Mouse (Mus musculus) thymus, postnatal 4 days (tissue): Measurements from ENCODE around the gene Hdac7.

Source experiments
- DNase-seq: peaks from one replicate; pipeline ENCODE4 v3.0.0; 2021

The Hdac7 gene

DNA sequence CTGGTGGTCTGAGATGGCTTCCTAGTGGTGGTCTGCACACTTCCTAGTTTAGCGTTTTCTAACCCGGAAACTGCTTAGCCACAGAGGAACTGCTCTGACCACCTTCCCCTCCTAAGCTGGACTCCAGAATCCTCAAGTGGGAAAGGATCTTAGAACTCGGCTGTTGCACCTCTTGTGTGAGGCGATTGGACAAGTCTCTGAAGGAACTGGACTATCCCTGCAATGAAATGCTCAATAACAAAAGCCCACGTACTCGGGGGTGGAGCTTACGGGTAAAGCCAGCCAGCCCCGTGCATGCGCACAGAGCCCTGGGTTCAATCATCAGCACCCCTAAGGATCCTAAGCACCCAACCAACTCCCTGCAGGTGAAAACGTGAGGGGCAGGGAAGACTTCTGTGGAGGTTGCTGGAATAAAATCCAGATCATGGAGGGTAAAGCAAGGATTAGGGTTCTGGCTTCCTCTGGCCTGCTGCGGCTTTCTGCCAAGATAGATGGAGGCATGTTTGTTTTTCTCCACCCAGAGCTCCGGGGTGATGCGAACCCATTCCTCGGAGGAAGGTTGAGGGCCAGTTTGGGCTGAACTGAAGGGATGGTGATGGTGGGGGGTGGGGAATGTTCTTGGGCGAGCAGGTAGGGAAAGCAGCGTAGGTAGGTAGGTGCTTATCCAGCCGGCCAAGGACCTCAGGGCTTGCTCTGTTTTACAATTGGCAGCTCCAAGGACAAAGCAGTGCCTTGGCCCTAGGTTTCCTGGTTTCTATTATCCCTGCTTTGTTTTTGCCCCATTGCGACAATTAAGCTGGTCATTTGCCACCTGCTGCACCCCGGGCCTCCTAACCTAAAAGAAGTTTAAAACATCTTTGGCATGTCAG lies 56.3 kb downstream of the Hdac7 start:
- no peak for DNase-seq

DNA sequence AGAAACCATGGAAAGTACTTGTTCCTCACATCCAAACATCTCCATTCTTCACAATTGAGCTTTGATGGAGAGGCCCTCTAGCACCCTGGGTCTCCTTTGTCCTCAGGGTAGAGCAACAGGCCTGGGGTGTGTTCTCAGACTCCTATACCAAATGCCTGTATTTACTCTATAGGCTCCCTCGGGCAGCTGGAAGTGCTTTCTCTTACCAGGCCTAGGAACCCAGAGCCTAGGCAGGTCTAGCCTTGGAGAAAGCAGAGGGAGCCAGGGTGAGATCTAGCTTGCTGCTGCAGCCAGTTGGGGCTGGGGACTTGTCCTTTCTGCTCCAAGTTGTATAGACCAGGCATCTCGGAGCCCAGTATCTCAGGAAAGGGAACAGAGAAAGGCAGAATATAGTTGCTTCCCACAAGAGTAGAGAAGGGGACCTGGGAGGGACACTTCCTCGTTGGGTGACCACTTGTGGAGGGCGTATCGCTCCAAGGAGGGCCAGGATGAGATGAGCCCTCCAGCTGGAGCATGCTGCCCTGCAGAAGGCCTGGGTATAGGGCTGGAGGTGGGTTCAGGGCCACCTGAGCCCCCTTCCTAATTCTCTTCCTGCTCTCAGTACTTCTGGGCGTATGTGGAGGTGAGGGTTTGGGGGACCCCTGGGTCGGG lies 57.0 kb downstream of the Hdac7 start:
- DNase-seq, result peak; percentile 30

DNA sequence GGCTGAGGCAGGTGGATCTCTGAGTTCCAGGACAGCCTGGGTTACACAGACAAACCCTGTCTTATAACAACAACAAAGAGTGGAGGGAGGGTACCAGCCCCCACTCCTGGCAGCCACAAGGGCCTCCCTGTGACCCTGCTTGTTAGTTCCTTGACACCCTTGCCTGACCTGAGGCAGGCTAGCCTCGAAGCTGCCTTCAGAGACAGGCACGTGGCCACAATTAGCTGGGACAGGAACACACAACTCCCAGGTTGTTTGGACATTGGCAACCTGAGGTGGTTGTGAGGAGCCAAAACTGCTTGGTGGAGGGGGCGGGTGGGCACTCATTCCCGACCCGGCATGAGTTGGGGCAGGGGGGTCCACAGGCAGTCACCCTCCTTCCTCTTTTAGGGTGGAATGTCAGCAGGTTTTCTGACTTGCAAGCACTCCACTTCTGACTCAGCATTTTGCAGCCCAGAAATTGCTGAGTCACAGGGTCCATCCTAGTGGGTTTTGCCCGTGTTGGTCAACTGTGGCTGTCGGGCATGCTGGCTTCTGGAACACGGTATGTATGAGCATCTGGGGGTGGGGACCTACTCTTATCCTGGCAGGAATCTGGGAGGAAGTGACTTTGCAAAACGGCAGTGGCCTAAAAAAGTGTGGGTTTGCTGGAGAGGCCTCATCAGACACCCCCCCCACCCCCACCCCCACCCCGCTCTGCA lies 57.7 kb downstream of the Hdac7 start:
- peak; percentile 48 for DNase-seq

DNA sequence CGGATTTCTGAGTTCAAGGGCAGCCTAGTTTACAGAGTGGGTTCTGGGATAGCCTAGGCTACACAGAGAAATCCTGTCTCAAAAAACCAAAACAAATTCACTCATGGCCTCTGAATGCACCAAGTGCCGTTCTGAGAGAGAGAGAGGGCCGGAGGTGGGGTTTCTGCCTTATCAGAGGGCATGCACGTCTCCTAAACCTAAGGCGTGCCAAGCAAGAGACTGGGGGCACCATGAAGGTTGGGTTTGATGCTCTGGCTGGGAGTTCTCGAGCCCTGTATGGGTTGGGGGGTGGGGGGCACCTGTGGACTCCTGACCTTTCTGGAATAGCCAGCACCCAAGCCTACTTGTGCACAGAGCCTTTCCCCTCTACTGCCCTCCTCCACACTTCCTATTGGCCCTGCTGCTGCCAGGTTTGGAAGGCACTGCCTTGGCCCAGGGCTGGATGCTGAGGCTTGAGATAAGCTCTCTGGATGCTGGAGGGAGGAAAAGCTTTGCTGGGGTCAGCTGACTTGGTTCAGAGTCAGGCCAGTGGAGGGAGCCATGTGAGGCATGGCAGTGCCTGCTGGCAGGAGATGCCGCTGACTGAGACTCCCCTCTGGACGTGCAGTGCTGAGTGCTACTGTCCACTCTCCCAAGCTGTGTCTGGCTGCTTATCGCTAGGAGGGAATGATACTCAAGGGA lies 58.4 kb downstream of the Hdac7 start:
- peak; percentile 36 for DNase-seq

DNA sequence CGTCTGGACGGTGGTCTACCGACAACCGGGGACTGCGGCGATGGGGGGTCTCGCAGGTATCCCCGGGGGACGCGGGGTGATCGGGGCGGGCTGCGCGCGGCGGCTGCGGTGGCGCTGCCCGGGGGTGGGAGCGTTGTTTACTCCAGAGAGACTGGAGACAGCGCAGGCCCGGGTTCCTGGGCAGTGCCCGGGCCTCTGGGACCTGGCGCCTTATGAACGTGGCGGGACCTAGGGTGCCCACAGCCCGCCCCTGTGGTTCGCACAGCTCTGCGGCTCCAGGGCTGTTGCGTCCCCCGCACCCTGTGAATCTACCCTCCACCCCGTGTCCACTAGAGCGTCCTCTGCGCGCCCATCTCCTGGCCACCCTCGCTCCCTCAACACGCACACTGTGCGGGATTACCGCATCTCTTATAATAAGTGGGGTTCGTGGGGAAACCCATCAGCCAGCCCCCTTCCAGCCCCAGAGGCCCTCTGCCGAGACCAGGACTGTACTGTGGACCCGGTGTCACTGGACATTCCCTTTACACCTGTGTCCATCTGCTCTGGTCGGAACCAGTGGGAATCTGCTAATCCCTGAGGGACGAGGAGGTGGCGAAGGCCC lies 59.6 kb downstream of the Hdac7 start:
- no peak for DNase-seq

DNA sequence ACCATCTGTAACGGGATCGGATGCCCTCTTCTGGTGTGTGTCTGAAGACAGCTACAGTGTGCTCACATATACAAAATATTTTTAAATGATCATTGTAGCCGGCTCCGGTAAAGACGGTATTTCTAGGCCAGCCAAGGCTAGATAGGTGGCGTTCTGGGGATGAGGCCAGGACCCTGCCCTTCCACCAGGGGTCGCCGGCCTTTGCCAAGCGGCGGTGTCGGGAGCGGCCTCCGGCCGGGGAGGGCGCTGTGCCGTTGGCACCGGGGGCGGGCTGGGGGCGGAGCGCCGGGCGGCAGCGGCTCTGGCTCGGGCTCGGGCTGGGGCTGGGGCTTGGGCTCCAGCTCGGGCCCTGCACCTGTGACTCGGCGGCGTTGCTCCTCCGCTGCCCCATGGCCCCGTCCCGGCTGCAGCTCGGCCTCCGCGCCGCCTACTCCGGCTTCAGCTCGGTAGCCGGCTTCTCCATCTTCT lies 60.2 kb downstream of the Hdac7 start:
- peak; percentile 99 for DNase-seq

DNA sequence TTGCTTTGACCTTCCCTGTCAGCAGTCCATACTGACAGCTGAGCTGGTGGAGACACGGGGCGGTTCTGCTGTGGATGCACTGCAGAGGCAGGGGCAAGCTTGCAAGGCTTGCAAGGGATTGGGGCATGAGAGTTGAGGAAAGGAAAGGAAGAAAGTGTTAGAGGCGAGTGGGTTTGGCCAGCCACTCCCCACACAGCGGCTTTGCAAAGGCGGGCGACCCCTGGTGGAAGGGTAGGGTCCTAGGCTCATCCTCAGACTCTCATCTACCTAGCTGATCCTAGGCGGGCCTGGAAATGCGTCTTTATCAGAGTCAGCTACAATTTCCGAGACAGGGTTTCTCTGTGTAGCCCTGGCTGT lies 61.6 kb downstream of the Hdac7 start:
- peak; percentile 98 for DNase-seq

DNA sequence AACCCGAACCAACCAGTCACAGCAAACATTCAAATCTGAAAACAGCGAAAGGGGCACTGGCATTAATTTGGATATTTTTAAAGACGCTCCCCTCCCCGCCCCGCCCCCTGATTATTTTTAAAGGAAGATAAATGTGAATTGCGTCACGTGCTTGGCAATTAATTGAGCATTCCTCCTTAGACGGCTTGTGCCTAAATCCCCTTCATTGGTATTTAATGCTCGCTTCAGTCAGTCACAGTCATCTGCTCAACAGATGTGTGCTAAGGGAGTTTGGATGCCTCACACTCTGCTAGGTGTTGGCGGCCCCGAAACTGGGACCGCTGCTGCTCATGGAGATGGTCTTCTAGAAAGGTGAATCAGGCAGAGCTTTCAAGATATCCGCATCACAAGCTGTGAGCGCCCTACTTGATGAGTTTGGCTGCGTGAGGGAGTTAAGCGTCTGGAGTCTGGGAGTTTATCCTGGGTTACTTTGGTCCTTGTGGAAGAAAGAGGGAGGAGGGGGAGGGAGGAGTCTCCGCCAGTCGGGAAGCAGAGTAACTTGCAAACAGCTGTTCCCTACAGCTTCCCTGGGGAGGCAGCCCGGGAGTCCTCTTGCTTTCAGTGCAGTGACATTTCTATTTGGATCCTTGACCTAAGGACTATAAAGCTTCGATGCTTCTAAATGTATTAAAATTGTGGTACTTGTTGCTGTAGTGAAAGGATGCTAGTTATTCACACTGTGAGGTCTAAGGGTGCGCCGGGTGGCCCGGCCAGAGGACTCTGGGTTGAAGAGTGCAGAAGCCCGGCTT lies 62.1 kb downstream of the Hdac7 start:
- no peak for DNase-seq

GRCm38 (mm10) chr15:97780611-97781031 lies 63.7 kb downstream of the Hdac7 start:
- DNase-seq, result peak; percentile 52

GRCm38 (mm10) chr15:97779576-97779975 lies 64.7 kb downstream of the Hdac7 start:
- no peak for DNase-seq

GRCm38 (mm10) chr15:97778311-97779098 lies 65.8 kb downstream of the Hdac7 start, which contains the start of gene Slc48a1:
Slc48a1 (plus strand) TSS chr15:97778520.
- DNase-seq, result no peak

- no peak for DNase-seq
Measured at GRCm38 (mm10) chr15:97776919-97777318, 67.4 kb downstream of the Hdac7 start.

- peak; percentile 93 for DNase-seq
Measured at GRCm38 (mm10) chr15:97776514-97776913, 67.8 kb downstream of the Hdac7 start.

GRCm38 (mm10) chr15:97773961-97774370 lies 70.3 kb downstream of the Hdac7 start:
- no peak for DNase-seq

GRCm38 (mm10) chr15:97773108-97773507 lies 71.2 kb downstream of the Hdac7 start:
- no peak for DNase-seq

DNA sequence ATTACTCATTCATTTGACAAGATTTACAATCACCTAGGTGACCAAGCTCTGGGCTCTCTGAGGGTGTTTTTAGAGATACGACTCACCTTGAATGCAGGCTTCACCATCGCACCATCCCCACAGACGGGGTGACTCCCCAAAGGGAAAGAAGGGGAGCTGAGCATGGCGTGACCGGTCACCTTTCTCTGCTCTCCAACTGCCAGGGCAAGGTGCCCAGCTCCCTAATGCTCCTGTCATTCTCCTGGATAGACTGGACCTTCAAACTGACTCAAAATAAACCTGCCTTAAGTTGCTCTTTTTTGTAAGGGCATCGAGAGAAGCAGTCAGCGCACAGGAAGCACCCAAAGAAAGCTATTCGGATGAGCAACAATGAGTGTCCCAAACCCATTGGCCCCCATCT lies 74.0 kb downstream of the Hdac7 start:
- DNase-seq, result no peak

GRCm38 (mm10) chr15:97768192-97768591 lies 76.1 kb downstream of the Hdac7 start:
- DNase-seq, result peak; percentile 71

GRCm38 (mm10) chr15:97767280-97768186 lies 76.8 kb downstream of the Hdac7 start, which contains the start of gene Rapgef3:
Rapgef3 (minus strand) TSS chr15:97767972.
- DNase-seq, result peak; percentile 91

GRCm38 (mm10) chr15:97766594-97767279 lies 77.6 kb downstream of the Hdac7 start:
- DNase-seq, result peak; percentile 66
